Mouse (Mus musculus) brain, embryonic 14.5 days (tissue): ENCODE measurements around the gene Tmem88. TPM values are rescaled to one million over a fixed set of nuclear protein-coding genes. Genes with fewer than 3 reads are reported as not detected.

Experiments used
- DNase-seq: peaks from one replicate; pipeline ENCODE4 v3.0.0-alpha.2; 2011; ENCODE audit warnings: low read depth
- CTCF ChIP-seq: fragments of 200-500 bp; IDR thresholded peaks from 2 replicates; pipeline ENCODE4 v1.5.1; 2012; ENCODE audit warnings: inconsistent platforms, mild to moderate bottlenecking, moderate library complexity, borderline replicate concordance; ENCODE audit not compliant: insufficient read depth, insufficient read length; ENCODE audit errors: extremely low read depth
- POLR2A ChIP-seq: fragments of 200-500 bp; IDR thresholded peaks from 2 replicates; pipeline ENCODE4 v1.6.1; 2012; ENCODE audit warnings: mild to moderate bottlenecking, inconsistent platforms, borderline replicate concordance; ENCODE audit not compliant: poor library complexity, insufficient read depth, insufficient read length, severe bottlenecking; ENCODE audit errors: extremely low read depth
- polyA plus RNA-seq: library from polyadenylated mRNA; depleted of rRNA; stranded (reverse); fragments of >200 nt; gene quantifications from 2 replicates; pipeline ENCODE4 v1.2.3, GENCODE M21; 2012

The Tmem88 gene
- polyA plus RNA-seq, 1 experiment: 5.7 TPM

- TF ChIP-seq POLR2A (no peak), CTCF (no peak)
- no peak for DNase-seq
Observed at GRCm38 (mm10) chr11:69388680-69389079, 9.4 kb downstream of the Tmem88 start.

DNA sequence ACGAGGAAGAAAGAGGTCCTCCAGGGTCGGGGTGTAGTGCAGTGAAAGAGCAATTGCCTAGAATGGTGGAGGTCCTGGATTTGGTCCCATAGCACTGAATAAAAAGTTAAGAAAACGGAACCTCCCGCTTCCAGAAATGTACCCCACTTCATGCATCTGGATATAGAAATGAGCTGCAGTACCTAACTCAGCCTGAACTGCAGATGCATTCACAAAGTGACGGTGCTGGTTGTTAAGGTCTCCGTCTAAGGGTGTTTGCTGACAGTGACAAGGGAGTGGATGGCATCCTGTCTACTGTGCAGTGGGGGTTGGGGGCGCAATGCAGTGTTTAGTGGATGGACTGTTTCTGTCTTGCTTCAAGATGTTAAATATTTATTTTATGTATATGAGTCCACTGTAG, 11.3 kb downstream of the Tmem88 start:
- no peak for TF ChIP-seq POLR2A
- TF ChIP-seq CTCF: no peak

DNA sequence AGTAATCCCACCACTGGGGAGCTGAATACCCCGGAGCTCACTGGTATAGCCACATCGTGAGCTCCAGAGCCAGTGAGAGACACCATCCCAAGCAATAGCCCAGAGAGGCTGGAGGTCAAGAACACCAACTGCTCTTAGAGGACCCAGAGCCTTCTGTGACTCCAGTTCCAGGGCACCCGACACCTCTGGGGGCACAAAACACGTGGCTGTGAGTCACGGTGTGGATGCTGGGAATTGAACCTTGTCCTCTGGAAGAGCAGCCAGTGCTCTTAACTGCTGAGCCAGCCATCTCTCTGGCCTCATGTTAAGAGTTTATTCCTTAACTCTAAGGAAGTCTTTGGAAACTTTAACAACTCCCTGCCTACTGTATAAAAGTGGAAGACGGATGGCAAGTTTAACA, 13.1 kb downstream of the Tmem88 start:
- DNase-seq: no peak
- TF ChIP-seq POLR2A: no peak
- no peak for TF ChIP-seq CTCF

More for the DNA sequence above, 11.3 kb downstream of the Tmem88 start:
- DNase-seq: no peak

DNA sequence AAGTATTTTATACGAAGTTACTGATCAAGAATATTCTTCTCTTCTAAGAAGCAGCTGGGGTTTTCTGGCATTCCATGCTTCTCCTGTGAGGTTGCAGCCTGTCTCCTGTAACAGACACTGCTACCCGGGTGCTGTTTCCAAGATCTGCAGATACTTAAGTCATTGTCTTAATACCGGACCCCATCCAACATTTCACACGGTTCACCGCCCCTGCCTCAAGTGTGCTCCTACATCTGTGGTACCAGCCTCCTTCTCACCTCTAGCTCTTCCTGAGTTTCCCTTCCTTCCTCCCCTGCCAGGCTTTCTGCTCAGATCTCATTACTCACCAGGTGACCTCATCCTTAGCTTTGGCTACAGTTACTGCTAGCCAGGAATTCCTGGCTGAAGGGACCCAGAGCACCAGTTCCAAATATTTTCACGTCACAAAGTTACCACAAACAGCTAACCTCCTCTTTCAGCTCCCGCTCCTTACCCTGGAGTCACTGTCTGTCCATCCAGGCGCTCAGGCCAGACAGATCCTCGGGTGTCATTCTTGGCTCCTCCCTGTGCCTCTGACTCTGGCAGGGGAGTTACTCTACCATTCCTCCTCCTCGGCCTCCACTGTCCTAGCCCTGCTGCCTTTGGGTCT, 15.4 kb downstream of the Tmem88 start:
- peak; percentile 62 for DNase-seq
- no peak for TF ChIP-seq CTCF
- TF ChIP-seq POLR2A: no peak

GRCm38 (mm10) chr11:69381356-69381755, 16.7 kb downstream of the Tmem88 start:
- DNase-seq: no peak
- TF ChIP-seq CTCF (no peak), POLR2A (no peak)

- DNase-seq: no peak
Observed at GRCm38 (mm10) chr11:69379600-69379999, 18.4 kb downstream of the Tmem88 start.

DNA sequence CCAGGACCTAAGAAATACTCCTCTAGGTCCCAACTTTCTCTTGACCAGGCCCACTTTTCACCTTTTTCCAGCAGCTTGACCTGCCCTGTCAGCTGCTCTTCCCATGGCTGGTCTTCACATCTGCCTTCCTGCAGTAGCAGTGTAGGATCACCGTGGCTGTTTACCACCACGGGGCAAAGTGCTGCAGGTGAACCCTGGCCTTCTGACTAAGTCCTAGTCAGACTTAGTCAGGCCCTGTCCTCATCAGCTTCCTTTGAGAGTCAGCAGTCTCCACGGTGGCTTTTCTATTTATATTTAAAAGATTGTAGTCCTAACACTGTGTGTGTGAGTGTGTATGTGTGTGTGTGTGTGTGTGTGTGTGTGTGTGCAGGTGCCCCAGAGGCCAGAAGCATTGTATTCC, 20.3 kb downstream of the Tmem88 start:
- no peak for DNase-seq
- TF ChIP-seq CTCF (no peak), POLR2A (no peak)

More at GRCm38 (mm10) chr11:69379600-69379999, 18.4 kb downstream of the Tmem88 start:
- TF ChIP-seq CTCF (no peak), POLR2A (no peak)

- TF ChIP-seq POLR2A (no peak), CTCF (no peak)
- no peak for DNase-seq
Observed at GRCm38 (mm10) chr11:69375646-69376045, 22.4 kb downstream of the Tmem88 start.

- TF ChIP-seq POLR2A (no peak), CTCF (no peak)
- no peak for DNase-seq
Observed at GRCm38 (mm10) chr11:69373223-69373965, 24.6 kb downstream of the Tmem88 start.

DNA sequence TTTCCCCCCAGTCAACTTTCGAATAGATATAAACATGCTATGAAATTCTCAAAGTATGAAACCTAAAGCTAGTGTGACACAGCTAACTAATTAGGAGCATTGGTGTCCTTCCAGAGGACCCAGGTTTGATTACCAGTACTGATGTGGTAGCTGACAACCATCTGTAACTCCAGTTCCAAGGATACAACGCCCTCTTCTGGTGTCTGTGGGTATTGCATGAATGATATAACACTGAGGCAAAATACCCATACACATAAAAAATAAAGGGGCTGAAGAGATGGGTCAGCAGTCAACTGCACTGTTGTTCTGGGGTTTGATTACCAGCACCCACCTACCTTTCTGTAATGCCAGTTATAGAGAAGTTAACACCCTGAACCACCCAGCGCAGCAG, 25.3 kb downstream of the Tmem88 start:
- TF ChIP-seq POLR2A (no peak), CTCF (peak; percentile 40; the same call in 1 of the 2 replicates)
- peak; percentile 14 for DNase-seq

DNA sequence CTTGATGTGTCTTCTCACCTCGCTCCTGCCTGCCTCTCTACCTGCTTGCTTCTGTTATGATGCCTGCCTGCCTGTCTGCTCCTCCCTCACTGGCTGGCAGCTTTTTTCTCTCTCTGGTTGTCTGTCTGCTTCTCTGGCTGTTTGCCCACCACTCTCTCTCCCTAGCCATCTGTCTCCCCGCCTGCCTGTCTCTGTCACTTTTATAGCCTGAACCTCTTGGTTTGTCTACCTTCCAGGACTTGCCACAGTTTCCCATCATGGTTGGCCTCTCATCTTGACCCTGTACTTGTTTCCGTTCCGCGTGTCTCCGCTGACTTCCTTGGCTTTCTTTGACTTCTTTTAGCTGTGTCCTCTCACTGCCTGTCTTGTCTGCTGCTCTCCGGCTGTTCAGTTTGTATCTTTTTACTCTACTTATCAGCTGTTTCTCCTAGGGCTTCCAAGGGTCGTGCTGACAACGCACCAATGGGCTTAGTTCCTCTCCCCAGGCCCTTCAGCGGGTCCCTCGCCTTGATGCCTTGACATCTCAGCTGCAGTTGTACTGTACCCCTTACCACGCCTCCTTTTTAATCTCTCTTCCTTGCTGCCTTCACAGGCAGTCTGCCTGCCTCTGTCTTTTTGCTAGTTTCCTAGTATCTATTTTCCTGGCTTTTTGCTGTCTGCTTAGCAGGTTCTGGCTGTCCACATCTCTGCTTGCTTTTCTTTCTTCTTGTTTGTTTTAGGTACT, 25.8 kb downstream of the Tmem88 start:
- no peak for TF ChIP-seq CTCF
- TF ChIP-seq POLR2A: no peak
- peak; percentile 90 for DNase-seq

DNA sequence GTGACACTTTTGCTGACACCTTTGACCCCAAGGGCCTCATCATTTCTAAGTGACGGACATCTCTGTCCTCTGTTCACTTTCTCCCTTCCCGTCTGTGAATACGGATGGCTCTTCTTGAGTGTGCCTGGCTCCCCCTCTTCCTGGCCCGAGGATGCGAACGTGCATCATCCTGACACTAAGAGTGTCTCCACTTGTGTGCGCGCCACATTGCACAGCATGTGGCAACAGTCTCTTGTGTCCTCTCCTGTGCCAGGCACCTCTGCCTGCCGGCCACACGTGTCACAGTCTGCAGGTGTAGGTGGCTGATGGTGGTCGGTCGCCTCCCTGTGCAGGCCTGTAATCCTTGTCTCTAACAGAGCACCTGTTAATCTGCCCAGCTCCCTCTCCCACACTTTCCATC, 26.4 kb downstream of the Tmem88 start:
- TF ChIP-seq POLR2A (no peak), CTCF (no peak)
- no peak for DNase-seq

GRCm38 (mm10) chr11:69370817-69371215, 27.2 kb downstream of the Tmem88 start:
- DNase-seq: peak; percentile 39
- TF ChIP-seq POLR2A (no peak), CTCF (no peak)
